Mouse (Mus musculus): ENCODE measurements around the gene Ttll10. TPM values are rescaled to one million over a fixed set of nuclear protein-coding genes. Genes with fewer than 3 reads are reported as not detected.

The Ttll10 gene
- polyA plus RNA-seq, 2 experiments = 2.6 to 4.2 TPM

DNA sequence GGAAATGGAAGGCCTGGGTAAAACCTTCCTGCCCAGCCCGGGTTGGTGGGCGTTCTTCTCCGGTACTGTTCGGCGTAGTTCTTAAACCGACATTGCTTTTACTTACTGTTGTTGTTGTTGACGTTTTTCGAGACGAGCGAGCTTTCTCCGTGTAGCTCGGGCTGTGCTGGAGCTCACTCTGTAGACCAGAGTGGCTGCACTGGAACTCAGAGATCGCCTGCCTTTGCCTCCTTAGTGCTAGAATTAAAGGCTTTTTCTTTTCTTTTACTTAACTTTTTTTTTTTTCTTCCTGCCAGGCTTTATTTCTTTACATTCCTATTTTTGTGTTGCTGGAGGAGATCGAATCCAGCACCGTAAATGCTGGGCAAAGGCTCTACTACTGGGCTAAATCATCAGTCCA is 65.6 kb downstream of the Ttll10 start:
- WGBS = 4% methylated on average over 15 of the region's 15 CpGs

DNA sequence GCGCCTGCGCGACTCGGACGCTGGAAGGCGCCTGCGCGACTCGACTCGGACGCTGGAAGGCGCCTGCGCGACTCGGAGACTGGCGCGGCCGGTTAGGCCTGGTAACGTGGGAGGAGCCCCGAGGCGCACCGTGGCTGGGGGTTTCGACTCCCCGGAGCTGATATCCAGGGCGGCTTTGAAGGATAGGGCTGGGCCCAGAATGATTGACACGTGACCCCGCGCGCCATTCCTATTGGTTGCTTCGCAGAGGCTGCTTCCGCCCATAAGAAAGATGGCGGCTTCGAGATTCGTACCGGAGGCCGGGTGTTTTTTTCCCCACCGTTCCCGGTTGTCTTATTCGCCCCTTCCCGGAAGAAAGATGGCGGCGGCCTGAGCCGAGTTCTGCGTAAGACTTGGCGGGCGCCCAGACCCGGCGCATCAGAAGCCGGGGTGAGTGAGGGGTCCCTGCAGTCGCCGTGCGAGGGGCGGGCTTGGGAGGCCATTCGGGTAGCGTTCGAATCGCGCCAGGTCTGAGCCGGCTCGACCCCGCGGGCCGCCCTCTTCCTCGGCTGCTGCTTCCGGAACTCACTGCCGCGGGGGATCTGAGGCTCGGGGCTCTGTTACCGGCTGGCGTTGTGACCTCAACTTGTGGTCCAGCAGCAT is 66.2 kb downstream of the Ttll10 start:
- WGBS = under 1% methylated on average over 70 of the region's 70 CpGs
- peaks cover 23% of the 10 kb centered on the region for H3K36me3 ChIP-seq (ENCODE audit: control insufficient read depth, insufficient read depth, low read length)

More for the DNA sequence above, 65.6 kb downstream of the Ttll10 start:
- Histone ChIP-seq H3K4me2 (replicated peaks; ENCODE audit: low read depth, low read length, severe bottlenecking) (peak overlapping the region; percentile 59), H3K27me3 (ENCODE audit: control insufficient read depth, insufficient read depth, low read length) (no peaks in the 10 kb centered on the region), H3K9me3 (ENCODE audit: control insufficient read depth, low read length) (no peaks in the 10 kb centered on the region), H3K9ac (ENCODE audit: low read depth, low read length, severe bottlenecking) (peak overlapping the region; percentile 88), H3K36me3 (ENCODE audit: control insufficient read depth, insufficient read depth, low read length) (peaks cover 28% of the 10 kb centered on the region), H3K4me3 (replicated peaks; ENCODE audit: low read length) (peak overlapping the region; percentile 88), H3K4me1 (ENCODE audit: control insufficient read depth, insufficient read depth, low read length) (peaks cover 19% of the 10 kb centered on the region), H3K27ac (replicated peaks; ENCODE audit: low read depth, low read length) (peak overlapping the region; percentile 86)
- no peak for TF ChIP-seq POLR2A (IDR thresholded peaks at IDR 0.05; ENCODE audit: borderline replicate concordance, extremely low read depth, insufficient read depth, insufficient read length)
- no peak for ATAC-seq (ENCODE audit: low FRiP score, low read depth)
- no peak for DNase-seq (ENCODE audit: low spot score)

DNA sequence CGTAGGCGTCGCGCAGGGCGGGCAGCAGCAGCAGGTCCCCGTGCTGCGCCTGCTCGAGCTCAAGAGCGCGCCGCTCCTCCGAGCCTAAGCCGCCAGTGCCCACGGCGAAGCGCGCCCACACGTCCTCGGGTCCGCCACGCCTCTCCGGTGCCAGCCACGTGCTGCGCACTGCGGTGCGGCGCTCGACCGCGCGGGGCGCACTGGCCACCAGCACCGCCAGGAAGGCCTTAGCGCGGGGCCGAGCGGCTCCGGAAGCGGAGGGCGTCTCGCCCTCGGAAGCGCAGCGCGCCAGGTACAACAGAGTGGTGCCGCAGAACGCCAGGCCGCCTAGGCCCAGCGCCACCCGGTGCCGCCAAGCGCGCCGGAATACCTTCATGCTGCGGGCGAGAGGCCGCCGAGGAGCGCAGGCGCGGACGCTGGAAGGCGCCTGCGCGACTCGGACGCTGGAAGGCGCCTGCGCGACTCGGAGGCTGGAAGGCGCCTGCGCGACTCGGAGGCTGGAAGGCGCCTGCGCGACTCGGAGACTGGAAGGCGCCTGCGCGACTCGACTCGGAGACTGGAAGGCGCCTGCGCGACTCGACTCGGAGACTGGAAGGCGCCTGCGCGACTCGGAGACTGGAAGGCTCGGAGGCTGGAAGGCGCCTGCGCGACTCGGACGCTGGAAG is 66.8 kb downstream of the Ttll10 start, which contains the start of the genes B3galt6 and Sdf4:
B3galt6 (minus strand) TSS at position 409 of the 665 bp plus-strand sequence.
Sdf4 (plus strand) TSS at position 632 of the 665 bp plus-strand sequence.
- H3K36me3 ChIP-seq (ENCODE audit: control insufficient read depth, insufficient read depth, low read length) = peaks cover 16% of the 10 kb centered on the region
- no peaks in the 10 kb centered on the region for H3K9me3 ChIP-seq (ENCODE audit: control insufficient read depth, low read length)
- H3K9ac ChIP-seq (ENCODE audit: low read depth, low read length, severe bottlenecking) = peak within 1 kb of the TSS; percentile 88
- H3K4me2 ChIP-seq (replicated peaks; ENCODE audit: low read depth, low read length, severe bottlenecking) = peak within 1 kb of the TSS; percentile 98
- peak within 1 kb of the TSS; percentile 88 for H3K4me3 ChIP-seq (replicated peaks; ENCODE audit: low read length)
- peak; percentile 80 for ATAC-seq (ENCODE audit: low FRiP score, low read depth)
- peak; percentile 67 for DNase-seq (ENCODE audit: low spot score)
- H3K27me3 ChIP-seq (ENCODE audit: control insufficient read depth, insufficient read depth, low read length) = no peaks in the 10 kb centered on the region
- WGBS = 1% methylated on average over 73 of the region's 99 CpGs
- peaks cover 19% of the 10 kb centered on the region for H3K4me1 ChIP-seq (ENCODE audit: control insufficient read depth, insufficient read depth, low read length)
- peak within 1 kb of the TSS; percentile 95 for H3K27ac ChIP-seq (replicated peaks; ENCODE audit: low read depth, low read length)
- peak; percentile 81; the same call in 1 of the 2 replicates for TF ChIP-seq POLR2A (IDR thresholded peaks at IDR 0.05; ENCODE audit: borderline replicate concordance, extremely low read depth, insufficient read depth, insufficient read length)

More for the DNA sequence above, 66.2 kb downstream of the Ttll10 start:
- Histone ChIP-seq H3K4me2 (replicated peaks; ENCODE audit: low read depth, low read length, severe bottlenecking) (peak overlapping the region; percentile 59), H3K27me3 (ENCODE audit: control insufficient read depth, insufficient read depth, low read length) (no peaks in the 10 kb centered on the region), H3K9me3 (ENCODE audit: control insufficient read depth, low read length) (no peaks in the 10 kb centered on the region), H3K9ac (ENCODE audit: low read depth, low read length, severe bottlenecking) (peak overlapping the region; percentile 88), H3K4me3 (replicated peaks; ENCODE audit: low read length) (peak overlapping the region; percentile 88), H3K4me1 (ENCODE audit: control insufficient read depth, insufficient read depth, low read length) (peaks cover 19% of the 10 kb centered on the region), H3K27ac (replicated peaks; ENCODE audit: low read depth, low read length) (peak overlapping the region; percentile 86)
- TF ChIP-seq POLR2A (IDR thresholded peaks at IDR 0.05; ENCODE audit: borderline replicate concordance, extremely low read depth, insufficient read depth, insufficient read length) = peak; percentile 53; the same call in 1 of the 2 replicates
- peak; percentile 89 for ATAC-seq (ENCODE audit: low FRiP score, low read depth)
- DNase-seq (ENCODE audit: low spot score) = peak; percentile 98

DNA sequence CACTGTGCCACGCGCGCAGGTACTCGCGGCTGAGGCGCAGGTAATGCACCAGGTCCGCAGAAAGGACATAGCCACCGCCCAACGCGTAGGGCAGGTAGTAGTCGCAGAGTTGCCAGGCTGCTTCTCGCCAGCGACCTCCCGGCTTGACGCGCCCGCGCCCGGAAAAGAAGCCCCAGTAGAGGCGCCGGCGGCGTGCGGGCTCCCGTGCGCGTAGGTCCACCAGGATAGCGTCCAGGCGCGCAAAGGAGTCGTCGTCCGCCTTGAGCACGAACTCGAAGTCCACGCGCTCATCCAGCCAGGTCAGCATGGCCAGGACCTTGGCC is 67.3 kb downstream of the Ttll10 start:
- H3K4me2 ChIP-seq (replicated peaks; ENCODE audit: low read depth, low read length, severe bottlenecking) = peak overlapping the region; percentile 98
- peak overlapping the region; percentile 88 for H3K4me3 ChIP-seq (replicated peaks; ENCODE audit: low read length)
- H3K4me1 ChIP-seq (ENCODE audit: control insufficient read depth, insufficient read depth, low read length) = peaks cover 19% of the 10 kb centered on the region
- no peak for DNase-seq (ENCODE audit: low spot score)
- H3K36me3 ChIP-seq (ENCODE audit: control insufficient read depth, insufficient read depth, low read length) = peaks cover 12% of the 10 kb centered on the region
- peak overlapping the region; percentile 95 for H3K27ac ChIP-seq (replicated peaks; ENCODE audit: low read depth, low read length)
- peak overlapping the region; percentile 79 for H3K9ac ChIP-seq (ENCODE audit: low read depth, low read length, severe bottlenecking)
- 26% methylated on average over 36 of the region's 37 CpGs for WGBS
- ATAC-seq (ENCODE audit: low FRiP score, low read depth) = no peak; the same call in 1 of the 2 replicates
- no peaks in the 10 kb centered on the region for H3K9me3 ChIP-seq (ENCODE audit: control insufficient read depth, low read length)
- H3K27me3 ChIP-seq (ENCODE audit: control insufficient read depth, insufficient read depth, low read length) = no peaks in the 10 kb centered on the region
- TF ChIP-seq POLR2A (IDR thresholded peaks at IDR 0.05; ENCODE audit: borderline replicate concordance, extremely low read depth, insufficient read depth, insufficient read length) = no peak

DNA sequence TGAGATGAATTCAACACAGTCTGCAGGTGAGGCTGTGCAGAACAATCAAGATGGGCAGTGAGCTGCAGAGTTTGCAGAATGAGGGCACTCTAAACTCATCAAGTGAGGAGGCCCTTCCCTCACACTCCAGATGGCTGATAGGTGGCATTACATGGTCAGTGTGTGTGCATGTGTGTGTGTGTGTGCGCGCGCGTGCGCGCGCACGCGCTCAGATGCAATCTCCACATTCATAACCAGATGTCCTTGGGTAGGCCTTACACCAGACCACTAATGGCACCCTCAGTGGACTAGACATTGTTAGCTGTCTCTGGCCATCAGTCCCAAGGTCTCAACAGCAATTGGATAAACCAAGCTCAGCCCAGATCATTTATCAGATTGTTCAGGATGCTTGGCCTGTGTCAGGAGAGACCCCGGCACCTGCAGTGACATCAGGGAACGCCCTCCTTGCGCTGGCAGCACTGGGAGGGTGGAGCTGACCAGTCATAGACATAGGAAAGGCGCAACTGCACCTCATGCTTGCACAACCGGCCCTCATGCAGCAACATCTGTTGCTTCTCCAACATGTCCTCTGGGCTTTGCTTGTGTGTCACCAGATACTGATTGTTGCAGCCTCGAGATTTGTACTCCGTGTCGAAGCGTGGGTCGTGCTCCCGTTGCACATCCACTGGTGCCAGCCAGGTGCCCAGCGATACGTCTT is 67.9 kb downstream of the Ttll10 start:
- no peak for TF ChIP-seq POLR2A (IDR thresholded peaks at IDR 0.05; ENCODE audit: borderline replicate concordance, extremely low read depth, insufficient read depth, insufficient read length)
- Histone ChIP-seq H3K36me3 (ENCODE audit: control insufficient read depth, insufficient read depth, low read length) (peaks cover 7% of the 10 kb centered on the region), H3K9me3 (ENCODE audit: control insufficient read depth, low read length) (no peaks in the 10 kb centered on the region), H3K4me2 (replicated peaks; ENCODE audit: low read depth, low read length, severe bottlenecking) (peak overlapping the region; percentile 98), H3K27ac (replicated peaks; ENCODE audit: low read depth, low read length) (peak overlapping the region; percentile 95; the same call in 1 of the 2 replicates), H3K9ac (ENCODE audit: low read depth, low read length, severe bottlenecking) (peak overlapping the region; percentile 79), H3K27me3 (ENCODE audit: control insufficient read depth, insufficient read depth, low read length) (no peaks in the 10 kb centered on the region), H3K4me3 (replicated peaks; ENCODE audit: low read length) (peak overlapping the region; percentile 88), H3K4me1 (ENCODE audit: control insufficient read depth, insufficient read depth, low read length) (peaks cover 19% of the 10 kb centered on the region)
- ATAC-seq (ENCODE audit: low FRiP score, low read depth) = no peak
- 86% methylated on average over 22 of the region's 22 CpGs for WGBS
- DNase-seq (ENCODE audit: low spot score) = no peak

MicroRNAs within 50 kb of the gene (microRNA counts, 519-probe panel; counts per million panel counts)
- microRNA mmu-miR-200a = 3,304 counts per million, percentile 63 among the panel's probes with 10 or more counts
- 3,851 counts per million, percentile 79 among the panel's probes with 10 or more counts for microRNA mmu-miR-200b
- microRNA mmu-miR-429 = 4,194 counts per million, percentile 83 among the panel's probes with 10 or more counts

Small RNA genes lying within 50 kb of the gene (microRNA-seq; reads per million reads assigned to microRNA genes)
- gene Mir200a (375 reads per million, percentile 61 among the genes with 10 or more reads in this experiment), gene Mir200b (2,112 reads per million, percentile 79 among the genes with 10 or more reads in this experiment), gene Mir429 (5,367 reads per million, percentile 90 among the genes with 10 or more reads in this experiment)

Other genes starting within 250 kb of the Ttll10 start
- gene Ccnl2, start 246.9 kb downstream of the Ttll10 start, polyA plus RNA-seq (2012; rRNA removed) = 273 and 304 TPM in 2 replicates
- 190 and 199 TPM in 2 replicates for gene Ccnl2, start 246.9 kb downstream of the Ttll10 start, polyA plus RNA-seq (2014; fragmentation: Nextera tagmentation; extraction: Ambion mirVana)
- gene Aurkaip1, start 228.1 kb downstream of the Ttll10 start, polyA plus RNA-seq (2012; rRNA removed) = 112 and 114 TPM in 2 replicates
- gene Aurkaip1, start 228.1 kb downstream of the Ttll10 start, polyA plus RNA-seq (2014; fragmentation: Nextera tagmentation; extraction: Ambion mirVana) = 126 and 129 TPM in 2 replicates
- 218 and 302 TPM in 2 replicates for gene Mxra8, start 219.7 kb downstream of the Ttll10 start, polyA plus RNA-seq (2012; rRNA removed)
- 109 and 120 TPM in 2 replicates for gene Mxra8, start 219.7 kb downstream of the Ttll10 start, polyA plus RNA-seq (2014; fragmentation: Nextera tagmentation; extraction: Ambion mirVana)
- 92.9 and 131 TPM in 2 replicates for gene Dvl1, start 212.0 kb downstream of the Ttll10 start, polyA plus RNA-seq (2012; rRNA removed)
- 17.4 and 18.8 TPM in 2 replicates for gene Dvl1, start 212.0 kb downstream of the Ttll10 start, polyA plus RNA-seq (2014; fragmentation: Nextera tagmentation; extraction: Ambion mirVana)
- 0.31 and 0.51 TPM in 2 replicates for gene Tas1r3, start 196.1 kb downstream of the Ttll10 start, polyA plus RNA-seq (2012; rRNA removed)
- gene Tas1r3, start 196.1 kb downstream of the Ttll10 start, polyA plus RNA-seq (2014; fragmentation: Nextera tagmentation; extraction: Ambion mirVana) = 0.32 and 0.37 TPM in 2 replicates
- 15.0 and 20.5 TPM in 2 replicates for gene Cptp, start 190.0 kb downstream of the Ttll10 start, polyA plus RNA-seq (2012; rRNA removed)
- 16.3 and 19.2 TPM in 2 replicates for gene Cptp, start 190.0 kb downstream of the Ttll10 start, polyA plus RNA-seq (2014; fragmentation: Nextera tagmentation; extraction: Ambion mirVana)
- 57.4 and 60.7 TPM in 2 replicates for gene Ints11, start 189.9 kb downstream of the Ttll10 start, polyA plus RNA-seq (2012; rRNA removed)
- 63.7 and 75.4 TPM in 2 replicates for gene Ints11, start 189.9 kb downstream of the Ttll10 start, polyA plus RNA-seq (2014; fragmentation: Nextera tagmentation; extraction: Ambion mirVana)
- 95.7 and 125 TPM in 2 replicates for gene Pusl1, start 167.6 kb downstream of the Ttll10 start, polyA plus RNA-seq (2012; rRNA removed)
- gene Pusl1, start 167.6 kb downstream of the Ttll10 start, polyA plus RNA-seq (2014; fragmentation: Nextera tagmentation; extraction: Ambion mirVana) = 54.9 and 57.2 TPM in 2 replicates
- gene Acap3, start 167.6 kb downstream of the Ttll10 start, polyA plus RNA-seq (2012; rRNA removed) = 33.8 and 41.6 TPM in 2 replicates
- gene Acap3, start 167.6 kb downstream of the Ttll10 start, polyA plus RNA-seq (2014; fragmentation: Nextera tagmentation; extraction: Ambion mirVana) = 19.8 and 22.6 TPM in 2 replicates
- gene Ube2j2, start 115.6 kb downstream of the Ttll10 start, polyA plus RNA-seq (2012; rRNA removed) = 106 and 117 TPM in 2 replicates
- 122 and 126 TPM in 2 replicates for gene Ube2j2, start 115.6 kb downstream of the Ttll10 start, polyA plus RNA-seq (2014; fragmentation: Nextera tagmentation; extraction: Ambion mirVana)
- gene C1qtnf12, start 97.1 kb downstream of the Ttll10 start, polyA plus RNA-seq (2012; rRNA removed) = 37.0 and 44.3 TPM in 2 replicates
- gene C1qtnf12, start 97.1 kb downstream of the Ttll10 start, polyA plus RNA-seq (2014; fragmentation: Nextera tagmentation; extraction: Ambion mirVana) = 52.3 and 56.6 TPM in 2 replicates
- 11.3 and 15.2 TPM in 2 replicates for gene B3galt6, start 66.8 kb downstream of the Ttll10 start, polyA plus RNA-seq (2012; rRNA removed)
- 17.0 and 18.8 TPM in 2 replicates for gene B3galt6, start 66.8 kb downstream of the Ttll10 start, polyA plus RNA-seq (2014; fragmentation: Nextera tagmentation; extraction: Ambion mirVana)
- gene Sdf4, start 66.5 kb downstream of the Ttll10 start, polyA plus RNA-seq (2012; rRNA removed) = 52.4 and 74.5 TPM in 2 replicates
- 171 TPM in 2 replicates for gene Sdf4, start 66.5 kb downstream of the Ttll10 start, polyA plus RNA-seq (2014; fragmentation: Nextera tagmentation; extraction: Ambion mirVana)
- 4.8 and 5.8 TPM in 2 replicates for gene Tnfrsf4, start 45.6 kb downstream of the Ttll10 start, polyA plus RNA-seq (2012; rRNA removed)
- gene Tnfrsf4, start 45.6 kb downstream of the Ttll10 start, polyA plus RNA-seq (2014; fragmentation: Nextera tagmentation; extraction: Ambion mirVana) = 0.58 and 0.65 TPM in 2 replicates
- gene Tnfrsf18, start 33.2 kb downstream of the Ttll10 start, polyA plus RNA-seq (2012; rRNA removed) = 1.9 TPM in 2 replicates
- gene Tnfrsf18, start 33.2 kb downstream of the Ttll10 start, polyA plus RNA-seq (2014; fragmentation: Nextera tagmentation; extraction: Ambion mirVana) = 3.7 and 4.7 TPM in 2 replicates
- gene 9430015G10Rik, start 50.6 kb upstream of the Ttll10 start, polyA plus RNA-seq (2012; rRNA removed) = 74.5 and 92.4 TPM in 2 replicates
- 34.4 and 38.3 TPM in 2 replicates for gene 9430015G10Rik, start 50.6 kb upstream of the Ttll10 start, polyA plus RNA-seq (2014; fragmentation: Nextera tagmentation; extraction: Ambion mirVana)
- gene Rnf223, start 71.1 kb upstream of the Ttll10 start, polyA plus RNA-seq (2012; rRNA removed) = 1.5 and 2.0 TPM in 2 replicates
- gene Rnf223, start 71.1 kb upstream of the Ttll10 start, polyA plus RNA-seq (2014; fragmentation: Nextera tagmentation; extraction: Ambion mirVana) = 0.61 and 0.65 TPM in 2 replicates
- 264 and 342 TPM in 2 replicates for gene Agrn, start 138.1 kb upstream of the Ttll10 start, polyA plus RNA-seq (2012; rRNA removed)
- 78.5 and 92.2 TPM in 2 replicates for gene Agrn, start 138.1 kb upstream of the Ttll10 start, polyA plus RNA-seq (2014; fragmentation: Nextera tagmentation; extraction: Ambion mirVana)
- 1.4 and 1.7 TPM in 2 replicates for gene Isg15, start 141.4 kb upstream of the Ttll10 start, polyA plus RNA-seq (2012; rRNA removed)
- gene Isg15, start 141.4 kb upstream of the Ttll10 start, polyA plus RNA-seq (2014; fragmentation: Nextera tagmentation; extraction: Ambion mirVana) = 0.26 and 0.73 TPM in 2 replicates
- gene AW011738, start 143.9 kb upstream of the Ttll10 start, polyA plus RNA-seq (2012; rRNA removed) = 2.2 and 2.4 TPM in 2 replicates
- gene AW011738, start 143.9 kb upstream of the Ttll10 start, polyA plus RNA-seq (2014; fragmentation: Nextera tagmentation; extraction: Ambion mirVana) = 0.41 and 1.4 TPM in 2 replicates
- gene Perm1, start 156.5 kb upstream of the Ttll10 start, polyA plus RNA-seq (2012; rRNA removed) = 0.25 and 0.54 TPM in 2 replicates
- gene Perm1, start 156.5 kb upstream of the Ttll10 start, polyA plus RNA-seq (2014; fragmentation: Nextera tagmentation; extraction: Ambion mirVana) = 1.0 and 1.2 TPM in 2 replicates
- gene Plekhn1, start 175.4 kb upstream of the Ttll10 start, polyA plus RNA-seq (2012; rRNA removed) = 104 and 133 TPM in 2 replicates
- gene Plekhn1, start 175.4 kb upstream of the Ttll10 start, polyA plus RNA-seq (2014; fragmentation: Nextera tagmentation; extraction: Ambion mirVana) = 32.2 and 36.6 TPM in 2 replicates
- 130 and 147 TPM in 2 replicates for gene Noc2l, start 176.6 kb upstream of the Ttll10 start, polyA plus RNA-seq (2012; rRNA removed)
- 61.2 and 62.7 TPM in 2 replicates for gene Noc2l, start 176.6 kb upstream of the Ttll10 start, polyA plus RNA-seq (2014; fragmentation: Nextera tagmentation; extraction: Ambion mirVana)
- gene Samd11, start 196.2 kb upstream of the Ttll10 start, polyA plus RNA-seq (2012; rRNA removed) = 0.58 and 0.78 TPM in 2 replicates
- gene Samd11, start 196.2 kb upstream of the Ttll10 start, polyA plus RNA-seq (2014; fragmentation: Nextera tagmentation; extraction: Ambion mirVana) = 0.12 and 0.43 TPM in 2 replicates